ENCODE assay signal across 8 mouse cellular contexts in genomic region chr1:135313284-135314031, GRCm38 (mm10). TPM values are rescaled to one million over a fixed set of nuclear protein-coding genes. Genes with fewer than 3 reads are reported as not detected.
A peak's percentile ranks its signal among the peaks of the same experiment; 100 is the strongest.
DNase-seq lines count a peak whose midpoint lies in the region; ATAC-seq and TF ChIP-seq lines count a peak whose summit lies in the region.

Timm17a (minus strand) TSS chr1:135313778.

- TF ChIP-seq CTCF in kidney, postnatal 0 days (IDR thresholded peaks at IDR 0.05; ENCODE audit: low read depth), result no peak

- no peaks in the 10 kb centered on the region for H3K9me3 ChIP-seq in heart, embryonic 12.5 days (replicated peaks)
- H3K9me3 ChIP-seq in kidney, postnatal 0 days (replicated peaks; ENCODE audit: low read length), result no peaks in the 10 kb centered on the region
- H3K9me3 ChIP-seq in liver, embryonic 11.5 days (ENCODE audit: control insufficient read depth, low read length), result no peaks in the 10 kb centered on the region
- H3K9me3 ChIP-seq in stomach, embryonic 14.5 days (ENCODE audit: control insufficient read depth, low read depth, low read length), result no peaks in the 10 kb centered on the region

- H3K4me1 ChIP-seq in heart, embryonic 12.5 days (replicated peaks), result peaks cover 17% of the 10 kb centered on the region
- H3K4me1 ChIP-seq in kidney, postnatal 0 days (replicated peaks; ENCODE audit: insufficient read depth, low read length), result peaks cover 9% of the 10 kb centered on the region
- peaks cover 11% of the 10 kb centered on the region for H3K4me1 ChIP-seq in liver, embryonic 11.5 days (replicated peaks; ENCODE audit: control insufficient read depth, insufficient read depth, low read length)
- H3K4me1 ChIP-seq in stomach, embryonic 14.5 days (ENCODE audit: control insufficient read depth, insufficient read depth, low read length), result peaks cover 10% of the 10 kb centered on the region; the same call in 1 of the 2 replicates

- peaks cover 17% of the 10 kb centered on the region for H3K36me3 ChIP-seq in heart, embryonic 12.5 days
- H3K36me3 ChIP-seq in kidney, postnatal 0 days (ENCODE audit: insufficient read depth, low read length), result peaks cover 8% of the 10 kb centered on the region; the same call in 1 of the 2 replicates
- H3K36me3 ChIP-seq in liver, embryonic 11.5 days (ENCODE audit: control insufficient read depth, insufficient read depth, low read length), result peaks cover 7% of the 10 kb centered on the region
- peaks cover under 1% of the 10 kb centered on the region; the same call in 1 of the 2 replicates for H3K36me3 ChIP-seq in stomach, embryonic 14.5 days (ENCODE audit: control insufficient read depth, insufficient read depth, low read length)

- H3K27me3 ChIP-seq in heart, embryonic 12.5 days (replicated peaks), result no peaks in the 10 kb centered on the region
- no peaks in the 10 kb centered on the region for H3K27me3 ChIP-seq in kidney, postnatal 0 days (ENCODE audit: insufficient read depth, low read length)
- H3K27me3 ChIP-seq in liver, embryonic 11.5 days (replicated peaks; ENCODE audit: control insufficient read depth, insufficient read depth, low read length), result no peaks in the 10 kb centered on the region
- H3K27me3 ChIP-seq in stomach, embryonic 14.5 days (ENCODE audit: control insufficient read depth, insufficient read depth, low read length), result no peaks in the 10 kb centered on the region

- DNase-seq in CD4-positive helper T cell, adult 2 months (ENCODE audit: low read depth, low spot score), result peak; percentile 95
- DNase-seq in brain, embryonic 18.5 days (ENCODE audit: low read depth, low spot score), result peak; percentile 86
- peak; percentile 98 for DNase-seq in kidney, postnatal 0 days (ENCODE audit: low spot score)
- peak; percentile 88 for DNase-seq in liver, embryonic 11.5 days (ENCODE audit: low spot score)
- peak; percentile 94 for DNase-seq in naive thymus-derived CD4-positive, alpha-beta T cell, adult 2 months (ENCODE audit: low read depth)

- peak within 1 kb of the TSS; percentile 82 for H3K4me2 ChIP-seq in heart, embryonic 12.5 days
- H3K4me2 ChIP-seq in kidney, postnatal 0 days (ENCODE audit: low read length), result peak within 1 kb of the TSS; percentile 89
- H3K4me2 ChIP-seq in liver, embryonic 11.5 days, result peak within 1 kb of the TSS; percentile 93
- H3K4me2 ChIP-seq in stomach, embryonic 14.5 days (replicated peaks; ENCODE audit: low read depth, low read length), result peak within 1 kb of the TSS; percentile 92

- WGBS in heart, embryonic 12.5 days, result under 1% methylated on average over 51 of the region's 51 CpGs
- WGBS in kidney, postnatal 0 days, result under 1% methylated on average over 51 of the region's 51 CpGs
- WGBS in liver, embryonic 11.5 days, result under 1% methylated on average over 51 of the region's 51 CpGs
- under 1% methylated on average over 51 of the region's 51 CpGs for WGBS in stomach, embryonic 14.5 days

- H3K27ac ChIP-seq in heart, embryonic 12.5 days (ENCODE audit: poor library complexity, severe bottlenecking), result peak within 1 kb of the TSS; percentile 88
- H3K27ac ChIP-seq in kidney, postnatal 0 days, result peak within 1 kb of the TSS; percentile 89
- peak within 1 kb of the TSS; percentile 79 for H3K27ac ChIP-seq in liver, embryonic 11.5 days (ENCODE audit: low read depth, low read length)
- H3K27ac ChIP-seq in stomach, embryonic 14.5 days (ENCODE audit: low read length), result peak within 1 kb of the TSS; percentile 72

- peak within 1 kb of the TSS; percentile 99 for H3K4me3 ChIP-seq in heart, embryonic 12.5 days
- H3K4me3 ChIP-seq in kidney, postnatal 0 days (replicated peaks; ENCODE audit: low read depth, low read length), result peak within 1 kb of the TSS; percentile 90
- peak within 1 kb of the TSS; percentile 95 for H3K4me3 ChIP-seq in liver, embryonic 11.5 days (ENCODE audit: low read depth, low read length)
- H3K4me3 ChIP-seq in stomach, embryonic 14.5 days (ENCODE audit: low read depth, low read length), result peak within 1 kb of the TSS; percentile 97

- ATAC-seq in erythroid progenitor cell, adult 5-6 weeks (replicated peaks; ENCODE audit: low FRiP score, poor library complexity, severe bottlenecking), result peak; percentile 99
- ATAC-seq in heart, embryonic 12.5 days (ENCODE audit: insufficient number of reproducible peaks, low FRiP score), result peak; percentile 97
- peak; percentile 98 for ATAC-seq in kidney, postnatal 0 days (replicated peaks; ENCODE audit: low FRiP score, low read depth)
- ATAC-seq in liver, embryonic 11.5 days (replicated peaks; ENCODE audit: low FRiP score), result peak; percentile 100
- peak; percentile 99 for ATAC-seq in stomach, embryonic 14.5 days (ENCODE audit: insufficient number of reproducible peaks, insufficient read depth, low FRiP score, low read depth)

- peak within 1 kb of the TSS; percentile 99 for H3K9ac ChIP-seq in heart, embryonic 12.5 days
- peak within 1 kb of the TSS; percentile 92 for H3K9ac ChIP-seq in kidney, postnatal 0 days (ENCODE audit: low read depth, low read length)
- peak within 1 kb of the TSS; percentile 95 for H3K9ac ChIP-seq in liver, embryonic 11.5 days (ENCODE audit: low read depth, low read length)
- H3K9ac ChIP-seq in stomach, embryonic 14.5 days (replicated peaks; ENCODE audit: low read depth, low read length), result peak within 1 kb of the TSS; percentile 97

RNA-seq across cellular contexts. Expression of gene Timm17a, which starts in this region (rescaled TPM):
- 9.7 and 11.3 TPM in 2 replicates for total RNA-seq in erythroid progenitor cell, adult 5-6 weeks (2015; ENCODE audit: low replicate concordance)
- 1.7 and 14.2 TPM in 2 replicates for total RNA-seq in erythroid progenitor cell, adult 5-6 weeks (2017; ENCODE audit: low replicate concordance)
- 350 and 368 TPM in 2 replicates for polyA plus RNA-seq in heart, embryonic 12.5 days (2016; fragmentation: Nextera tagmentation; extraction: Ambion mirVana)
- polyA plus RNA-seq in kidney, postnatal 0 days (2015; fragmentation: Nextera tagmentation; extraction: Ambion mirVana), result 314 and 318 TPM in 2 replicates
- 258 and 269 TPM in 2 replicates for polyA plus RNA-seq in liver, embryonic 11.5 days (2014; fragmentation: Nextera tagmentation; extraction: Ambion mirVana)
- 179 and 203 TPM in 2 replicates for polyA plus RNA-seq in stomach, embryonic 14.5 days (2014; fragmentation: Nextera tagmentation; extraction: Ambion mirVana)

Comparison
In these comparisons a context has a peak if more than half of its experiments do, and no peak if none do; other contexts are left out.
1. Peak in every context shown above with its lines: DNase-seq, ATAC-seq, H3K4me3 ChIP-seq and H3K27ac ChIP-seq.